Mouse (Mus musculus): ENCODE data around the gene Gnb3. TPM values are rescaled to one million over a fixed set of nuclear protein-coding genes. Genes with fewer than 3 reads are reported as not detected.
A peak's percentile ranks its signal among the peaks of the same experiment; 100 is the strongest.

The Gnb3 gene
- polyA plus RNA-seq (2012; rRNA removed) = 0.16 and 0.41 TPM in 2 replicates

- Histone ChIP-seq H3K27ac (ENCODE audit: insufficient read depth, low read depth, low read length) (no peak within 1 kb of the TSS), H3K27me3 (replicated peaks; ENCODE audit: control insufficient read depth, insufficient read depth, low read length) (no peaks in the 10 kb centered on the region), H3K36me3 (ENCODE audit: control insufficient read depth, insufficient read depth, low read length) (no peaks in the 10 kb centered on the region), H3K4me3 (ENCODE audit: insufficient read depth, low read depth, low read length) (no peak within 1 kb of the TSS), H3K4me1 (ENCODE audit: control insufficient read depth, insufficient read depth, low read length) (no peaks in the 10 kb centered on the region)
- TF ChIP-seq POLR2A (IDR thresholded peaks at IDR 0.05; ENCODE audit: low read depth, low read length) (no peak), CTCF (conservative IDR thresholded peaks at IDR 0.05; ENCODE audit: insufficient read depth, insufficient read length, low read depth, low read length) (no peak)
- 46% methylated on average over 15 of the region's 15 CpGs for WGBS
- no peak for DNase-seq
Measured at GRCm38 (mm10) chr6:124840241-124841167, at the start of gene Gnb3. Gene Gnb3 (minus strand): TSS chr6:124840275.

GRCm38 (mm10) chr6:124888555-124889125, 48.6 kb upstream of the Gnb3 start:
- no peak for TF ChIP-seq POLR2A (IDR thresholded peaks at IDR 0.05; ENCODE audit: low read depth, low read length)
- TF ChIP-seq CTCF (conservative IDR thresholded peaks at IDR 0.05; ENCODE audit: insufficient read depth, insufficient read length, low read depth, low read length) = no peak
- no peak for DNase-seq
- Histone ChIP-seq H3K4me3 (ENCODE audit: insufficient read depth, low read depth, low read length) (no peak overlapping the region), H3K36me3 (ENCODE audit: control insufficient read depth, insufficient read depth, low read length) (no peaks in the 10 kb centered on the region), H3K4me1 (ENCODE audit: control insufficient read depth, insufficient read depth, low read length) (no peaks in the 10 kb centered on the region), H3K27ac (ENCODE audit: insufficient read depth, low read depth, low read length) (no peak overlapping the region), H3K27me3 (replicated peaks; ENCODE audit: control insufficient read depth, insufficient read depth, low read length) (no peaks in the 10 kb centered on the region)
- WGBS = 89% methylated on average over 6 of the region's 6 CpGs

GRCm38 (mm10) chr6:124887986-124888385, 47.9 kb upstream of the Gnb3 start, which contains the start of gene Cd4:
Gene Cd4 (minus strand): TSS chr6:124888221.
- no peaks in the 10 kb centered on the region for H3K4me1 ChIP-seq (ENCODE audit: control insufficient read depth, insufficient read depth, low read length)

GRCm38 (mm10) chr6:124885956-124886381, 45.9 kb upstream of the Gnb3 start:
- WGBS = 90% methylated on average over 8 of the region's 8 CpGs
- H3K36me3 ChIP-seq (ENCODE audit: control insufficient read depth, insufficient read depth, low read length) = no peaks in the 10 kb centered on the region
- H3K4me1 ChIP-seq (ENCODE audit: control insufficient read depth, insufficient read depth, low read length) = no peaks in the 10 kb centered on the region
- no peaks in the 10 kb centered on the region for H3K27me3 ChIP-seq (replicated peaks; ENCODE audit: control insufficient read depth, insufficient read depth, low read length)
- DNase-seq = no peak
- H3K27ac ChIP-seq (ENCODE audit: insufficient read depth, low read depth, low read length) = no peak overlapping the region
- H3K4me3 ChIP-seq (ENCODE audit: insufficient read depth, low read depth, low read length) = no peak overlapping the region
- no peak for TF ChIP-seq POLR2A (IDR thresholded peaks at IDR 0.05; ENCODE audit: low read depth, low read length)
- no peak for TF ChIP-seq CTCF (conservative IDR thresholded peaks at IDR 0.05; ENCODE audit: insufficient read depth, insufficient read length, low read depth, low read length)

More at GRCm38 (mm10) chr6:124887986-124888385, 47.9 kb upstream of the Gnb3 start, which contains the start of gene Cd4:
- no peak for DNase-seq
- 77% methylated on average over 9 of the region's 9 CpGs for WGBS
- TF ChIP-seq CTCF (conservative IDR thresholded peaks at IDR 0.05; ENCODE audit: insufficient read depth, insufficient read length, low read depth, low read length) (no peak), POLR2A (IDR thresholded peaks at IDR 0.05; ENCODE audit: low read depth, low read length) (no peak)
- H3K36me3 ChIP-seq (ENCODE audit: control insufficient read depth, insufficient read depth, low read length) = no peaks in the 10 kb centered on the region
- no peak within 1 kb of the TSS for H3K4me3 ChIP-seq (ENCODE audit: insufficient read depth, low read depth, low read length)
- H3K27me3 ChIP-seq (replicated peaks; ENCODE audit: control insufficient read depth, insufficient read depth, low read length) = no peaks in the 10 kb centered on the region
- H3K27ac ChIP-seq (ENCODE audit: insufficient read depth, low read depth, low read length) = no peak within 1 kb of the TSS

GRCm38 (mm10) chr6:124884714-124885500, 44.8 kb upstream of the Gnb3 start:
- 73% methylated on average over 10 of the region's 10 CpGs for WGBS
- Histone ChIP-seq H3K36me3 (ENCODE audit: control insufficient read depth, insufficient read depth, low read length) (no peaks in the 10 kb centered on the region), H3K27me3 (replicated peaks; ENCODE audit: control insufficient read depth, insufficient read depth, low read length) (no peaks in the 10 kb centered on the region), H3K27ac (ENCODE audit: insufficient read depth, low read depth, low read length) (no peak overlapping the region), H3K4me1 (ENCODE audit: control insufficient read depth, insufficient read depth, low read length) (no peaks in the 10 kb centered on the region), H3K4me3 (ENCODE audit: insufficient read depth, low read depth, low read length) (no peak overlapping the region)
- TF ChIP-seq CTCF (conservative IDR thresholded peaks at IDR 0.05; ENCODE audit: insufficient read depth, insufficient read length, low read depth, low read length) (no peak), POLR2A (IDR thresholded peaks at IDR 0.05; ENCODE audit: low read depth, low read length) (no peak)
- DNase-seq = no peak

- no peaks in the 10 kb centered on the region for H3K27me3 ChIP-seq (replicated peaks; ENCODE audit: control insufficient read depth, insufficient read depth, low read length)
- 70% methylated on average over 10 of the region's 10 CpGs for WGBS
- H3K4me1 ChIP-seq (ENCODE audit: control insufficient read depth, insufficient read depth, low read length) = no peaks in the 10 kb centered on the region
- H3K4me3 ChIP-seq (ENCODE audit: insufficient read depth, low read depth, low read length) = no peak overlapping the region
- no peak overlapping the region for H3K27ac ChIP-seq (ENCODE audit: insufficient read depth, low read depth, low read length)
- TF ChIP-seq POLR2A (IDR thresholded peaks at IDR 0.05; ENCODE audit: low read depth, low read length) = no peak
- TF ChIP-seq CTCF (conservative IDR thresholded peaks at IDR 0.05; ENCODE audit: insufficient read depth, insufficient read length, low read depth, low read length) = no peak
- DNase-seq = peak; percentile 30
- H3K36me3 ChIP-seq (ENCODE audit: control insufficient read depth, insufficient read depth, low read length) = no peaks in the 10 kb centered on the region
Measured at GRCm38 (mm10) chr6:124883351-124883750, 43.3 kb upstream of the Gnb3 start.

Measured in kidney, adult 2 months (tissue).